Mouse (Mus musculus): Measurements from ENCODE around the gene Tmem242. TPM values are rescaled to one million over a fixed set of nuclear protein-coding genes. Genes with fewer than 3 reads are reported as not detected.
"Not testable (repeated sequence)": the region's sequence is repeated elsewhere in the genome, so short reads cannot be mapped to it uniquely, and the experiment has no call there.

Tmem242 gene
- polyA plus RNA-seq (2017; shearing (Covaris generic)) = 10 to 100 TPM; 44.8 to 56.7 TPM

DNA sequence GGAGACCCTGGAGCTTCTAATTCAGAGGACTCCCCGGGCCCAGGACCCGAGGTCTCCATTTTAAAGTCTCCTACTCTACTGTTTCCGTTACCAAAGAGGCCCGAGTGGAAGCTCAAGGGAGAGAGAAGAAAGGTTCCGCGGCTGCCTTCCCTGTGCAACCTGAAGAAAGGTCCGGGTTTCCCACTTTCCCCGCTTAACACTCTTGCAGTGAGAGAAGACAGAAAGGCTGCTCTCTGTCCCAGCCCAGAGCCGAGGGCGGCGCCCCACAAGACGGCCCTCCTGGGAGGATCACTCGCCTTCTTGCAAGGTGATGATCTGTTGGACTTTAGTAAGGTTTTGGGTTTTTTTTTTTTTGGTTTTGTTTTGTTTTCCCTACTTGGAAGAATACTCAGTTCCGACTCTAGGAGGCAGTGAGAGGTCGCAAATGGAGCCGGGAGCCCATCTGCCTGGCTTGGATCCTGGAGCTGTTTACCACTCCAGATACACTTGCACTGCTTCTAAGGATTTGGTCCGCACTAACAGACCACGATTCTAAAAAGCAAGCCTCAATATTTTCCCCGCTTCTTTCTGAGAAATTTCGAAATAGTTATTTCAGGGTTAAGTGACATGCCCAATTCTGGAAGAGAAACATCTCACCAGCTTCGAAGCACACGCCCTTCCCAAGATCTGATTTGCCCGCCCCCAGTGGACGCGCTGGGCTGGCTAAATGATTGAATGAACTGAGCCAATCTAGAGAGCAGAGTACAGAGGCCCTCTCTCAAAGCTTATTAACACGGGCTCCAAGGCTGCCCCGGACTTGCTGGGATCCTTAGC is at the start of gene Tmem242:
Tmem242 (minus strand) TSS at position 101 of the 813 bp plus-strand sequence.
- ATAC-seq = peak; percentile 85

DNA sequence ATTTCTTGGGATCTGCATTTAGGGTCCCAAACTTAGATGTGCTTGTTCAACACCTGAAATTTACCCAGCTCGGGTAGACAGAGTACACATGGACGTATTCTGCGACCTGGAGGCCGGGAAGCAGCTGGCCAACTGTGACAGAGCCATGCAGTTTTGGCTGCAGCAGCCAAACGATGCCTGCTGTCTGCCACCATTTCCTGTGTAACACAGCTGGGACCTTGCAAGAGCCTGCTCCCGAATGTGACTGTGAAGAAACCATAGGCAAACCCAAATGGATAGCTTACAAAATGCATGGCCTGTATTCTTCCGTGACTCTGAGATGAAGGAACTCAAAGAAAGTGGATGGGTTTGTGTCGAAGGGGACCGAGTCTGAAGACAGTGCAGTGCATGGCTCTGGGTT is 48.1 kb upstream of the Tmem242 start:
- ATAC-seq = no peak

- ATAC-seq = no peak
Observed at GRCm38 (mm10) chr17:5484663-5485062, 44.6 kb upstream of the Tmem242 start.

GRCm38 (mm10) chr17:5483456-5483855 is 43.4 kb upstream of the Tmem242 start:
- ATAC-seq = no peak

DNA sequence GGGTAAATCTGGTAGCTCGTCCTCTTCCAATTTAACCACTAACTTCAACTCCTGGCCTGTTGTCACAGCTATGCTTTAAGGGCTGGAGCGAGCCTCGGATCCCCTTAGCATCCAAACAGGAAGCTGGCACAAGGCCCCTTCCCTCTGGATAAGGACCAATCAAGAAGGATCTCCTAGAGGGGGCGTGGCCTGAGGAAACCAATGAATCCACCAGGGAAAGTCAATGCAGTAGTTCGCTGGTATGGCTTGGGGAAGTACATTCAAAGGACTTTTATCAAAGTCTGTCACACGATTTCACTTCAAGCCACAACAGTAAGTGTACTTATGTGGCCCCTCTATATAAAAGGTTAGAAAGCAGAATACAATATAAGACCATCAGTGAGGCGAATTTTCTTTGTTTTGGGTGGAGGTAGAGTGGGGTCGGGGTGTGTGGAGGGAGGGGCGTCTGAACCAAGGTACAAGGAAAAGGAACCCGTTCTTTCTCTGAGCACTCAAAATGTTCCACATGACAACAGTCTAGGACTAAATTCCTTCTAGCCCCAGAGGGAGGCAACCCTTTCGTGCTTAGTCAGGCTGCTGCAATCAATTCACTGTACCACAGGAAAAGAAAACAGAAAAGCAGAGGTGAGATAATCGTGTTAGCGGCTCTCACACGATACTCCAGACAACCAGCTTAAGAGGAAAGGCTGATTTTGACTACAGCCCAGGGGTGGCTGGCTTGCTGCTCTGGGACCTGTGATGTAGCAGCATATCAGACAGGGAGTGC is 36.1 kb upstream of the Tmem242 start:
- no peak for ATAC-seq

GRCm38 (mm10) chr17:5472268-5472667 is 32.2 kb upstream of the Tmem242 start:
- no peak for ATAC-seq

DNA sequence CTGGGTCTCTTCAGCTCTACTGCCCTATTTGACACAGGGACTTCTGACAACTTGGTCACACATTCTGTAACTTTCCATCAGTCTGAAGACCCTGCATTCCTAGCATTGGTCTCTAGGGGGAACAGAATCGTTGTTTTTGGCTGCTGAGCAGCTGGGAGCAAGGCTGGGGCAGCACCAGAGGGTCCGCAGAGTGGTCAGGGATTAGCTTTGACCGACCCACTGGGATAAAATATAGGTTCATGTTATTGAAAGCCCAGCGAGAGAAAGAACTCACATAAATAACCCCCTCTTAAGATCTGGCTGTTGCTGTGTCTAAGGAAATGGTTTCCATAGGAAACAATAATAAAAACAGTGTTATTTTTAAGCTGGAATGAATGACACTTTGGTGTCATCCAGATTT is 27.1 kb upstream of the Tmem242 start:
- no peak for ATAC-seq

DNA sequence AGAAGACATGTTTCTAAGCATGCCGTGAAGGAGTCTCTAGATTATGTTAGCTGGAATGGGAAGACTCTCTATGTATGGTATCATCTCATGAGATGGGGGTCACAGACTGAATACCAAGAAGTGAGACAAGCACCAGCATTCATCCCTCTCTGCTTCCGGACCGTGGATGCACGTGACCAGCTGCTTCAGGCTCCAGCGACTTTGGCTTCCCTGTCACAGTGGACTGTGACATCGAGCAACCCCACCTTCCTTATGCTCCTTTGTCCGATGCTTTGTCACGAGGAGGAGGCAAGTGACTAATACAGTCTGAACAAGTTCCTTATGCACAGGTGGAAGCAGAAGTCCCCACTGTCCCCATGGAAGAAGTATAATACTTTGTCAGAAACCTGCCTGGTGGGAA is 26.7 kb upstream of the Tmem242 start:
- no peak for ATAC-seq

DNA sequence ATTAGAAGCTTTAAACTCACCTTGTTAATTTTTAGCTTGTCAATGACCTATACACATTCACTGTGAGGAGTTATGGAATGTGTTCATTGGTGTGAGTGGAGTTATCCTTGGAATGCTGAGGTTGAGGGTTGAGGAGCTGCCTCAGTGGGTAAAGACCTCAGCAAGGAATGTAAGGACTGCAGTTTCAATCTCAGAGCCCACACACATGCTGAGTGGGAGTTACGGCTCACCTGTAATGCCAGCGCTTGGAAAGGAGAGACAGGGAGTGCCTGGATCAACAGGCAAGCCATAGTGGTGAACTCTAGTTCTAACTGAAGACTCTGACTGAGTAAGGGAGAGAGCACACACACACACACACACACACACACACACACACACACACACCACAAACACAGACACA is 23.9 kb upstream of the Tmem242 start:
- ATAC-seq = no peak

DNA sequence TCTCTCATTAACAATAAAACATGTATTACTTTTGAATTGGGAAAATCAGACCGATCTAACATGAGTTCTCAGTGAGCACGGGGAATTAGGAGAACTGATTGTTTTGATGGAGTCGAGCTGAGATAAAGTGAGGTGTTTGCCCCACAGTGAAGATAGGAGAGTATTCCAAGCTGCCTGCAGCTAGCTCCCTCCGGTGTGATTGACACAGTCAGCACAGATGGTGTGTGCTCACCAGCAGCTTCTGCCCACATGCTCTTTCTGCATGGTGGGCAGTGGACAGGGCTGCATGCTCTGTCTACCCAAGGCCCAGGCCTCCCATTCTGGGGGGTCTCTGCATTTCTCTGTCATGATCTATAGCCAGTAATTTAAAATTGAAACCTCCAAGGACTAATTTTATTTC is 13.6 kb upstream of the Tmem242 start:
- ATAC-seq = no peak

DNA sequence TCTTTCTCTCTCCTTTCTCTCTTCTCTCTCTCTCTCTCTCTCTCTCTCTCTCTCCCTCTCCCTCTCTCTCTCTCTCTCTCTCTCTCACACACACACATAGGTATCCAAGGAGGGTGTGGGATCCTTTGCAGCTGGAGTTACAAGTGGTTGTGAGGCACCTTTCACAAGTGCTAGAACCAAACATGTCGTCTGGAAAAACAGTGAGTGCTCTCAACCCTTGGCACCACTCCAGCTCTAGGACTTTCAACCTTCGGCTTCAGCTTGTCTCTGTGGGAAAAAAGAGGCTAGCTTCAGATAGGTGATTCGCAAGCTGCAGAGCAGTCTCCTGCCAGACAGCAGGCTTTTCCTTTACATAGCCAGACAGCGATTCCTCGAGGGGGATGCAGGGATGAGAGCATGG is 3.7 kb upstream of the Tmem242 start:
- no peak for ATAC-seq

- ATAC-seq = no peak
Observed at GRCm38 (mm10) chr17:5443260-5443659, 3.2 kb upstream of the Tmem242 start.

GRCm38 (mm10) chr17:5442403-5442802 is 2.3 kb upstream of the Tmem242 start:
- not testable (repeated sequence) for ATAC-seq

DNA sequence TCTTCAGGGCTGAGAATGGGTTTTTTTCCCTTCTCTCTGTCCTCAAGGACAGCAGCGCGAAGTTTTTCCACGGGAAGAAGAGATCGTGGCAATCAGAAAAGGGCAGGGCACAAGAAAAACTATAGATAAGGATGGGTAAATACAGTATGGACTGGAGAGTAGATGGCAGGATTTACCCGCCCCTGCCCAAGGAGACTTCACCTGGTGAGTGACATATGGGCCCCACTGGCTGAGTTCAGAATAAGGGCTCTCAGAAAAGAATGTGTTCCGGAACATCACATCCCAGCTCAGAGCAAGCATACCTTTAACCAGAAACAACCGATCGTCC is 264 bp downstream of the Tmem242 start:
- ATAC-seq = peak; percentile 54

DNA sequence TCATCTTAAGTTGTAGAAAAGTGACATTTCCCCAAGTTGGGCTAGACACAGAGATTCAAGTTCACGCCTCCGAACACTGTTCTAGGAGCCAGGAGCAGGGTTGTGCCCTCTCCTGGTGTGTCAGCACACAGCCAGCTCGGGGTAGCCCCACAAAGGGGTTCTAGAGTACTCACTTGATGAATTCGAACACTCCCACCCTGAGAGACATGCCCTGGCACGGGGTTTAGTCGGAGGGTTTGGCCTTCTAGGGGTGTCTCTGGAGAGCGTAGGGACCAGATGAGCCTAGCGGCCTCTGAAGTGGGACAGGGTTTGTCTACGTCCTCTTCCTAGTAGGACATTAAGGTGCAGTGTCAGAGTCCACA is 10.3 kb downstream of the Tmem242 start:
- ATAC-seq = peak; percentile 30

DNA sequence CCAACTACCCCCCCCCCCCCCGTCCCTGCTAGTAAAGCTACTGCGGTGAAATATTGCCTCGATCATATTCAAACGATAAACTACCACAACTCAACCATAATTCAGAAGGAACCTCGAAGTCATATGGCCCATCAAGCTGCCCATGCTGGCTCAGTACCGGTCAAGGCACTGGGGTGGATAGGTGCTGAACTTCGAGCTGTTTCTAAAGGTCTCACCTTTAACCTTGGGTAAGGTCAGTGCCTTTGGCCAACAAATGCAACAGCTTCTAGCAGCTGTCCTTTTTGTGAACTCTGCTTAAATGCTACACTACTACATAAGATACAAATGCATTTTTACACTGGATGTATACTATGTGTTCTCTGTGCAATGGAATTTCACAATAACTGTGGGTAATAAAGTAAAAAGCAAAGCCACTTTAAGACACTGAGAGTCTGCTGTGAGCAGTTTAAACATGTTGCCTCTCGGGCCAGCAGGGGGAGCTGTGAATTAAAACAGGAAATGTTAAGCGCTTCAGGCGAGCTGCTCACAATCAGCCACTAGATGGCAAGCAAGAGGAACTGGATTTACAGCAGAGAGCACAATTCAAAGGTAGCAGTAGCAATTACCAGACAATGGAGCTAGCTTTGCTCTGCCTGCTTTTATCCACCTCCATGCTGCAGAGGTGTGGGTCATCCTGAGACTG is 10.8 kb downstream of the Tmem242 start:
- ATAC-seq = peak; percentile 100

- ATAC-seq = no peak
Observed at GRCm38 (mm10) chr17:5425204-5425603, 14.9 kb downstream of the Tmem242 start.

DNA sequence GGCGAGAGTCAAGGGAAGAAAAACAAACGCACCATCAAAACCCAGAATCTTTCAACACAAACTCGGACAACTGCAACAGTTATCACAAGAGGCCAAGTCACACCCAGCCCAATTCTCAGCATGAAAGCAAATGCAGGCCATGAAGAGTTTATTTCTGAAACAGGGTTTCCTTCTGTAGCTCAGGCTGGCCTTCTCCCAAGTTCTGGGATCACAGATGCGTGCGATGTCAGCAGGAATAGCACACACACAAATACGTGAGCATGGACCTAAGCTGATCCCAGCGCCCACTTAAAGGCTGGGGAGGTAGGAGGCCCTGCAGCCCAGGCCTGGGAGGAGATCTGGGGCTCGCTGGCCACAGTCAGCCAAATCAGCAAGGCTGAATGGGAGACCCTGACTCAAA is 15.9 kb downstream of the Tmem242 start:
- ATAC-seq = no peak

- no peak for ATAC-seq
Observed at GRCm38 (mm10) chr17:5421835-5422234, 18.2 kb downstream of the Tmem242 start.

- ATAC-seq = no peak
Observed at GRCm38 (mm10) chr17:5419771-5420518, 20.1 kb downstream of the Tmem242 start.

- no peak for ATAC-seq
Observed at GRCm38 (mm10) chr17:5419056-5419455, 21.0 kb downstream of the Tmem242 start.

GRCm38 (mm10) chr17:5418545-5418944 is 21.5 kb downstream of the Tmem242 start, which contains the start of gene Ldhal6b:
Gene Ldhal6b, minus strand, starts transcription at chr17:5418767.
- no peak for ATAC-seq

DNA sequence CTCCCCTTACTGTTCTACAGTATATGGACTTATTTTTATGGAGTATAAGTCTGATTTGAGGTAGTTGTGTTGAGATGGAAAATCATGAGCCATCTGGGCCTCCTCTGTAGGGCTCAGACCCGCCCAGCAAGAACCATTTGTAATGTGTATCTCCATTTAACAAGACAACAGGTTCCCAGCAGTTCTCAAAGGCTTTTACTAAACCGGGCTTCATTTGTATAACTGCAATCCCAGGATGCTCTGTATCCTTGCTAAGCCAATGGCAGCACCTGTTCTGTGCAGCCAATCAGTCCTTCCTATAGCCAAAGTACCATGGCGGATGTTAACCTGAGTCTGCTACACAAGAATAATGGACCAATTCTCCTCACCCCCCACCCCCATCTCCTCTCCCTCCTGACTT is 23.5 kb downstream of the Tmem242 start:
- ATAC-seq = no peak

Data from CD4-positive, CD25-positive, alpha-beta regulatory T cell, adult 4 months (primary cell).